Mouse (Mus musculus): ENCODE measurements around the gene Ier5l. TPM values are rescaled to one million over a fixed set of nuclear protein-coding genes. Genes with fewer than 3 reads are reported as not detected.
A peak's percentile ranks its signal among the peaks of the same experiment; 100 is the strongest.

The Ier5l gene
- total and polyA plus RNA-seq, 2 experiments from 2014 or later: 2.4 to 30.2 TPM

DNA sequence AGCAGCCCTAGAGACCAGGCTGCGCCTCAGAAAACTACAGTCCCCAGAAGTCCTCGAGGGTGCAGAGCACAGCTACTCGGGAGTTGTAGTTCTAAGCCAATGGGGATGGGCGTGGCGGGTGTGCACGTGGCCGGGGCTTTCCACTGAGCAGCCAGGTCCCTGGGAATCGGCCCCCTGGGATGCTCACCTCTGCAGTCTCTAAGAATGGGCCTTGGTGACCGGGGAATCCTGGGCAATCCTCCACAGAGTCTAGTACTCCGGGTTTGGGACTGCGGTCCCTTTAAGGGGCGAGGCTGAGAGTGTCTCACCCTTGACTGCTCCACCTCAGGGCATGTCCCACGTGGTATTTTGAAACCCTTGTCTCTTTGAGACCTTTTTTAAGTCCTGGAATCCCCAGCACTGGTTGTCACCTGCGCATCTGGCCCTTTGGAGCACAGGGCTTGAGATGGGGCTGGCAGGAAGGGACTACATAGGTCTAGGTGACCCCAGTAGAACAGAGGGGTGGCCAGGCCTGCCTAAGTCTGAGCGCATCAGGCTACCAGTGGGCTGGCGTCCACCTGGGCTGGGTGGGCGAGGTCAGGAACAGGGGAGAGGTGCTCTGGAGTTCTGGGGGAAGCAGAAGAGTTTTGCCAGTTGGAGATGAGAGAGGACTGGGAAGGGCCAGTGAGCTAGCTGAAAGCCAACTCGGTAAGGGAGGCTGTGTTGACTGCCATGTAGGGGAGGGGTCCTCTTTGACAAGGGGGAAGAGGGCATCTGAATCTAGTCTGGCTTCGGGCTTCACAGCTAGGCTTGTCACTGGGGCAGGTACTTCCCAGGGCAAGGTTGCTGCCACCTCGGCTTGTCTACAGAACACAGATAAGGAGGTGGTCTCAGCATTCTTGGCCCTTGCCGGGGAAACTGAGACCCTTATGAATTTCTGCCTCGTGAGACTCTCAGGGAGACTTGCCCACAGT, 22.2 kb upstream of the Ier5l start:
- no peak for TF ChIP-seq CTCF (IDR thresholded peaks at IDR 0.05; ENCODE audit: low read depth)
- ATAC-seq (peak; percentile 95), DNase-seq (ENCODE audit: low spot score) (peak; percentile 87)
- Histone ChIP-seq H3K36me3 (ENCODE audit: insufficient read depth, low read length) (no peaks in the 10 kb centered on the region), H3K4me1 (ENCODE audit: insufficient read depth, low read length) (peaks cover 5% of the 10 kb centered on the region; the same call in 1 of the 2 replicates), H3K27ac (peak overlapping the region; percentile 36; the same call in 1 of the 2 replicates), H3K27me3 (ENCODE audit: insufficient read depth, low read length) (no peaks in the 10 kb centered on the region), H3K9me3 (ENCODE audit: low read length) (no peaks in the 10 kb centered on the region), H3K4me3 (ENCODE audit: low read length) (peak overlapping the region; percentile 26), H3K4me2 (ENCODE audit: low read depth, low read length) (peak overlapping the region; percentile 59), H3K9ac (replicated peaks; ENCODE audit: low read length) (peak overlapping the region; percentile 21; the same call in 1 of the 2 replicates)
- WGBS: 24% methylated on average over 22 of the region's 22 CpGs

DNA sequence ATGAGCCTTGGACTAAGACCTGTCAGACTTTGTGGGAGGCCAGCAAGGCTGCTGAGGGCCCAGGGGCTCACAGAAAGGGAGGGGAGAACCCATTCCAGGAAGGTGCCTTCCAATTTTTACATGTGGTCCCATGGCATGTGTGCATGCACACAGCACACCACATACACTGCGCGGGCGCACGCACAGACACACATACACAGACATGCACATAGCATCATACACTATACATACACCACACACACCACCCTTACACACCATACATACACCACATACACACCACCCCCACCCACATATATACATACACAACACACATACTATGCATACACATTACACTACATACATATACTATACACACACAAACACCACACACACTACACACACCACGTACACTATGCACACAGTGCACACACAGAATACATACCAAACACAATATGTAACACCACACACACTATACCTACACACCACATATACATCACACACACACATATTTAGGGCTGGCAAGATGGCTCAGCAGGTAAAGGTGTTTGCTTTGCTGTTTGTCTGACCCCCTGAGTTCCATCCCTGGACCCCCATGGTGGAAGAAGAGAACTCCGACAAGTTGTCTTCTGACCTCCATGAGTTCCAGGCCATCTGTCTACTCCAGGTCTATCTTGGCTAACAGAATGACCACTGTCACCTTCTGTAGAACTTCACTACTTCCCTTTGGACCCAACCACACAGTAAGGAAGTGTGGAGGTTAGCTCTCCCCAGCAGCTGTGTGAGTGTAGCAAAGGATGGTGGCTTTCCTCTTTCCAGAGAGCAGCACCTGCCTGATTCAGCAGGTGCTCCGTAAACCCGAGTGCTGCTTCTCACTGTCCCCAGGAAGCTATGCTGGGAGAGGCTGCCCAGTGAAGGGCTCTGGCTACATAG, 21.2 kb upstream of the Ier5l start:
- no peak for TF ChIP-seq CTCF (IDR thresholded peaks at IDR 0.05; ENCODE audit: low read depth)
- WGBS: 78% methylated on average over 8 of the region's 8 CpGs
- H3K9me3 ChIP-seq (ENCODE audit: low read length): no peaks in the 10 kb centered on the region
- H3K36me3 ChIP-seq (ENCODE audit: insufficient read depth, low read length): no peaks in the 10 kb centered on the region
- no peak overlapping the region for H3K27ac ChIP-seq
- H3K4me1 ChIP-seq (ENCODE audit: insufficient read depth, low read length): peaks cover 5% of the 10 kb centered on the region; the same call in 1 of the 2 replicates
- ATAC-seq (peak; percentile 53; the same call in 1 of the 2 replicates), DNase-seq (ENCODE audit: low spot score) (no peak)
- 0 out of 2 replicates have a peak overlapping the region, but pooled peaks have one; percentile 21 for H3K9ac ChIP-seq (replicated peaks; ENCODE audit: low read length)
- H3K27me3 ChIP-seq (ENCODE audit: insufficient read depth, low read length): no peaks in the 10 kb centered on the region
- no peak overlapping the region; the same call in 1 of the 2 replicates for H3K4me3 ChIP-seq (ENCODE audit: low read length)
- peak overlapping the region; percentile 59 for H3K4me2 ChIP-seq (ENCODE audit: low read depth, low read length)

DNA sequence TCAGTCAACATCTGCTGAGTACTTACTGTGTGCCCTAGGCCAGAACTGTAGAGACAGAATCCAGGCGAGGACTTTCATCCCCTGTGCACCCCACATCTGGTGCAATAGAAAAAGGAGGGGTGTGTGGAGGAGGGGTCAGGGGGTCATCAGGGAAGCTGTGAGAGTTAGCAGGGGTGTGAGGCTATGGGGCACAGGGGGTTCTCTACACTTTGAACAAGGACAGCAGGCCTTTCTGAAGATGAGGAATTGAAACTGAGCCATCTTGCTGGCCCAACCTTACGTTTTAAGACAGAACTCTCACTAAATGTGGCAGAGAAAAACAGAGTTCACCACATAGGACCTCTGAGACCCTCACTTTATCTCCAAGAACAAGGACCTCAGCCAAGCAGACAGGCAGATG, 16.4 kb upstream of the Ier5l start:
- H3K36me3 ChIP-seq (ENCODE audit: insufficient read depth, low read length): no peaks in the 10 kb centered on the region
- no peaks in the 10 kb centered on the region for H3K4me1 ChIP-seq (ENCODE audit: insufficient read depth, low read length)
- no peak for DNase-seq (ENCODE audit: low spot score)
- no peaks in the 10 kb centered on the region for H3K27me3 ChIP-seq (ENCODE audit: insufficient read depth, low read length)
- no peak overlapping the region for H3K4me3 ChIP-seq (ENCODE audit: low read length)
- H3K9ac ChIP-seq (replicated peaks; ENCODE audit: low read length): no peak overlapping the region
- no peak for ATAC-seq
- H3K4me2 ChIP-seq (ENCODE audit: low read depth, low read length): no peak overlapping the region
- TF ChIP-seq CTCF (IDR thresholded peaks at IDR 0.05; ENCODE audit: low read depth): no peak
- WGBS: 76% methylated on average over 2 of the region's 2 CpGs
- H3K9me3 ChIP-seq (ENCODE audit: low read length): no peaks in the 10 kb centered on the region
- no peak overlapping the region for H3K27ac ChIP-seq

DNA sequence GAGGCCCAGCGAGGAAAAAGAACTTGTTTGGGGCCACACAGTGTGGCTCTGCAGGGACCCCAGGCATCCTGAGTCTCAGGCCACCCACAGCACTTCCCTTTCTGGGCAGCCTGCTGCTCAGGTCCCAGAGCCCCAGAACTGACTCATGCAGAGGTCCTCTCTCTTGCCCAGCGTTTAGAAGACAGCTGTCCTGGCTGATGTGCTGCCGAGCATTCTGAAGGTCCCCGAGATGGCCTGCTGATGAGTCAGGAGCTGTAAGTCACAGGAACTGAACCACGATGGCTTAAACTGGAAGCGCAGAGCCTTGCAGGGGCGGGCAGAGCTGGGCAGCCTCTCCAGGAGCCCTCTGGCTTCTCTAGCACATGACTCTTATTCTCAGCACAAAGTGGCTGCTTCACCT, 13.6 kb upstream of the Ier5l start:
- ATAC-seq: no peak
- no peak overlapping the region for H3K4me3 ChIP-seq (ENCODE audit: low read length)
- no peak overlapping the region for H3K4me2 ChIP-seq (ENCODE audit: low read depth, low read length)
- no peak overlapping the region for H3K9ac ChIP-seq (replicated peaks; ENCODE audit: low read length)
- no peak overlapping the region for H3K27ac ChIP-seq
- H3K4me1 ChIP-seq (ENCODE audit: insufficient read depth, low read length): no peaks in the 10 kb centered on the region
- 33% methylated on average over 7 of the region's 7 CpGs for WGBS
- no peaks in the 10 kb centered on the region for H3K36me3 ChIP-seq (ENCODE audit: insufficient read depth, low read length)
- no peaks in the 10 kb centered on the region for H3K27me3 ChIP-seq (ENCODE audit: insufficient read depth, low read length)
- no peaks in the 10 kb centered on the region for H3K9me3 ChIP-seq (ENCODE audit: low read length)
- DNase-seq (ENCODE audit: low spot score): no peak
- no peak for TF ChIP-seq CTCF (IDR thresholded peaks at IDR 0.05; ENCODE audit: low read depth)

DNA sequence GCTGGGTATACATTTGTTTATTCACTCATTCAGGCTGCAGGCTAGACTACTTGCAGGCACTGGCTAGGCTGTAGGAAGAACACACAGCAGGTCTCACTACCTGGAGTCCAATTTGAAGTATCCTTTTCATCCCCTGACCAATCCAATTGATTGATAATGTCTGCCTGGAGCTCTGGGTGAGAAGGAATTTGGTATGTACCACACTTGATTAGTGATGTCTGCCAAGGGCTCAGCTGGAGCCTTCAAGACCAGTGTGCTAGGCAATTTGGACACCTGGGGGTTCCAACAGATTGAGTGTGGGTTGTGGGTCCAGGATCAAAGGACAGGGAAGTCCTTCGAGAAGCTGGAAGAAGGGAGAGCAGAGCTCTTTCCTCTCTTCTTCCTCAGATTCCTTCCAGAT, 4.5 kb upstream of the Ier5l start:
- Histone ChIP-seq H3K36me3 (ENCODE audit: insufficient read depth, low read length) (no peaks in the 10 kb centered on the region), H3K4me1 (ENCODE audit: insufficient read depth, low read length) (peaks cover 5% of the 10 kb centered on the region), H3K4me3 (ENCODE audit: low read length) (no peak overlapping the region), H3K9me3 (ENCODE audit: low read length) (no peaks in the 10 kb centered on the region), H3K27ac (no peak overlapping the region), H3K27me3 (ENCODE audit: insufficient read depth, low read length) (no peaks in the 10 kb centered on the region), H3K4me2 (ENCODE audit: low read depth, low read length) (no peak overlapping the region), H3K9ac (replicated peaks; ENCODE audit: low read length) (no peak overlapping the region)
- no peak for ATAC-seq
- DNase-seq (ENCODE audit: low spot score): no peak
- 62% methylated on average over 1 of the region's 1 CpGs for WGBS
- no peak for TF ChIP-seq CTCF (IDR thresholded peaks at IDR 0.05; ENCODE audit: low read depth)

DNA sequence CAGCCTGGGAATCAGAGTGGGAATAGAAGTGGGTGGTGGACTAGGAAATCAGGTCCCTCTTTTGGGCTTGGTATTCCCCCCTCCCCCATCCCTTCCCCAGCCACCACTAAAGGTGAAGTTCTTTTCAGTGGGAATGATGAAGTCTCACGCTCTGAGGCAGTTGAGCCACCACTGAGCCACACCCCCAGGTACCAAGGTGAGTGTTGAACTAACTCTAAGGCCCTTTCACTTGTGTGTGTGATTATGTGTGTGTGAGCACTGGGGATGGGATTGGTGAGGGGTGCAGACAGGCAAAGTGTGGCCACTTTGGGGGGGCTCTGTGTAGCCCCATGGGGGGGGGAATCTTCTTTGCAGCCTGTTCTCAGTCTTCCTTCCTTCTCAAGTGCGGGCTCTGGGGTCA, 2.2 kb upstream of the Ier5l start:
- DNase-seq (ENCODE audit: low spot score) (no peak), ATAC-seq (no peak)
- Histone ChIP-seq H3K4me1 (ENCODE audit: insufficient read depth, low read length) (peaks cover 10% of the 10 kb centered on the region), H3K4me2 (ENCODE audit: low read depth, low read length) (no peak overlapping the region), H3K36me3 (ENCODE audit: insufficient read depth, low read length) (no peaks in the 10 kb centered on the region), H3K27ac (no peak overlapping the region), H3K4me3 (ENCODE audit: low read length) (no peak overlapping the region), H3K27me3 (ENCODE audit: insufficient read depth, low read length) (no peaks in the 10 kb centered on the region), H3K9ac (replicated peaks; ENCODE audit: low read length) (no peak overlapping the region), H3K9me3 (ENCODE audit: low read length) (no peaks in the 10 kb centered on the region)
- 77% methylated on average over 2 of the region's 2 CpGs for WGBS
- no peak for TF ChIP-seq CTCF (IDR thresholded peaks at IDR 0.05; ENCODE audit: low read depth)
